Mouse (Mus musculus) urinary bladder, postnatal 0 days (tissue): ENCODE measurements around the gene Gm11214. TPM values are rescaled to one million over a fixed set of nuclear protein-coding genes. Genes with fewer than 3 reads are reported as not detected.

ENCODE experiments used
- polyA plus RNA-seq: library from polyadenylated mRNA; unstranded; fragments of >200 nt; fragmentation: Nextera tagmentation; extraction: Ambion mirVana; gene quantifications from 2 replicates; pipeline ENCODE4 v1.2.1, GENCODE M21; 2015

Gene Gm11214
- polyA plus RNA-seq: not detected in 2 replicates

DNA sequence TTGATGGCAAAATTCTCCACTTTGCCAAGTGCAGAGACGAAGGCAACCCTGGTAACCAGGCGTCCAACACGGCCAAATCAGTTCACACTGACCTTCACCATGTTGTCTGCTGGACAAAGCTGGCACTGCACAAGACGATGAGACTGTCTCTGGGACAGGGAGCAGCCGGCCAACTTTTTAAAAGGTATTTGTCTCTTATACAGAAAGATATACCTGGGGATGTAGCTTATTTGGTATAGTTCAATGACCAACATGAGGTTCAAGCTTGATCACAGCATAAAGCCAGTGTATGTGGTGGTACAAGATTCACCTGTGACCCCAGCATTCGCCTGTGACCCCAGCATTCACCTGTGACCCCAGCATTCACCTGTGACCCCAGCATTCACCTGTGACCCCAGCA, at the start of gene Gm11214:
Gene Gm11214 (minus strand): TSS at position 101 of the 400 bp plus-strand sequence.

DNA sequence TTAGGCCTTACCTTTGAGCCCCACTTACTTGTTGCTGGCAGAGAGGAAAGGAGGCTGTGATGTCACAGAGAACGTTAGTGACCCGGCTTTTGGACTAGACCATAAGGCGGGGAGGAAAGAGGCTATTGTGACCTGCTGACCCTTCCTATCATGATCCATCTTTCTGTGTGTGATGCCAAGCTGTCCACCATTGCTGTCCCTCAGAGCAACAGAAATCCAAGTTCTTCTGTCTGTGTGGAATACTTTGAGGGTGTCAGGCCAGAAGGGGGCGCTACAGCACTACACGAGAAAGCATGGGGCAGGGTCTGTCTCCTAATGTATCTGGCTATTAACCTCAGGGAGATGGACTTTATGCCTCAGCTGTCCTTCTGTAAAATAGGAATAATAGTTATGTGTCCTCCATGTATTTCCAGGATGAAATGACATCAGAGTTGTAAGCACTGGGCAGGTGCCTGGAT, 40.8 kb downstream of the Gm11214 start, which contains the start of gene Tex48:
Gene Tex48 (minus strand): TSS at position 51 of the 458 bp plus-strand sequence.

Other genes with a start within 250 kb of the Gm11214 start
- 1.4 and 2.4 TPM in 2 replicates for gene Whrn, start 167.4 kb downstream of the Gm11214 start, polyA plus RNA-seq
- 198 and 218 TPM in 2 replicates for gene Atp6v1g1, start 118.6 kb downstream of the Gm11214 start, polyA plus RNA-seq
- 8.3 and 8.8 TPM in 2 replicates for gene Tmem268, start 104.6 kb downstream of the Gm11214 start, polyA plus RNA-seq
- not detected in 2 replicates for gene Gm11213, start 58.1 kb downstream of the Gm11214 start, polyA plus RNA-seq
- gene Tex48, start 41.0 kb downstream of the Gm11214 start, polyA plus RNA-seq: not detected in 2 replicates
- 0.13 TPM in 1 of 2 replicates, not detected in the other for gene Tnfsf15, start 81.7 kb upstream of the Gm11214 start, polyA plus RNA-seq
- 0.07 TPM in 1 of 2 replicates, not detected in the other for gene Tnfsf8, start 198.0 kb upstream of the Gm11214 start, polyA plus RNA-seq